Mouse (Mus musculus): ENCODE measurements around the gene Nol11.

Gene Nol11

GRCm38 (mm10) chr11:107188565-107189552 is at the start of gene Nol11:
TSS of gene Nol11 (minus strand) at chr11:107189381.
- peak; percentile 98 for DNase-seq (ENCODE audit: low spot score)

GRCm38 (mm10) chr11:107238506-107238905 is 49.3 kb upstream of the Nol11 start:
- no peak for DNase-seq (ENCODE audit: low spot score)

- DNase-seq (ENCODE audit: low spot score) = no peak
Observed at GRCm38 (mm10) chr11:107237532-107237931, 48.4 kb upstream of the Nol11 start.

GRCm38 (mm10) chr11:107233252-107233890 is 44.2 kb upstream of the Nol11 start:
- no peak for DNase-seq (ENCODE audit: low spot score)

DNA sequence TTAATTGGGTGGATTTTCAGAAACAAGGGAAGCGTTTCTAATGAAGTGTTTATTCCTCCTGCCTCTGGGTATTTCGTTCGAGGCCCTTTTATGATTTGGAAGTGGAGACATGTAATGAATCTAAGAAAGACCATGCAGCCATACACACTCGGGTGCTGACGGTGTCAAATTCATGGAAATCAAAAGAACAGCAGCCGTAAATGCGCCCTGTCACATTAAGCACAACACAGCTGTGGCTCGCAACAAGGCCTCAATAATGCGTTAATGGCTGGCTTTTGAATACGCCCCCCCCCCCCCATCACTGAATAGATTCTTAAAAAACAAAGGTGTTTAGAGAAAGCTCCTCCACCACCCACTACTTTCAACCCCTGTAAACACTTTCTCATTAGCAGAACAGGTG is 40.9 kb upstream of the Nol11 start:
- DNase-seq (ENCODE audit: low spot score) = no peak

- DNase-seq (ENCODE audit: low spot score) = no peak
Observed at GRCm38 (mm10) chr11:107226431-107226830, 37.2 kb upstream of the Nol11 start.

- DNase-seq (ENCODE audit: low spot score) = no peak
Observed at GRCm38 (mm10) chr11:107226013-107226412, 36.8 kb upstream of the Nol11 start.

DNA sequence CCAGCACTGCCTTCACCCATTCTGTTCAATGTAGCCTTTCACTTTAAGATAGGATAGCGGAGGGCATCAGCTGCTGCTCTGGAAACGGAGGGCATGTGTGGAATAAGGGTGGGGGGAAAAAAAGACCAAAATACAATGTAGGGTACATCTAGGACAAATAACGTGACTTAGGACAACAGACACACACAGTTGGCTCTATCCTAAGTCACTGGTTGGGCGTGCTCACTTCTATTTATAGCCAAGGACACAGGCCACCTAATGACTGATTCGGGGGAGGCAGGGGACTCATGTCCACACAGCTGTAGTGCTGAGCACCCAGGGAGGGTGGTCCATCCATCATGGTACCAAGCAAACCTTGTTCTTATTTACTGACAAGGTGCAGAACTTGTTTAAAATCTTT is 36.1 kb upstream of the Nol11 start:
- DNase-seq (ENCODE audit: low spot score) = no peak

DNA sequence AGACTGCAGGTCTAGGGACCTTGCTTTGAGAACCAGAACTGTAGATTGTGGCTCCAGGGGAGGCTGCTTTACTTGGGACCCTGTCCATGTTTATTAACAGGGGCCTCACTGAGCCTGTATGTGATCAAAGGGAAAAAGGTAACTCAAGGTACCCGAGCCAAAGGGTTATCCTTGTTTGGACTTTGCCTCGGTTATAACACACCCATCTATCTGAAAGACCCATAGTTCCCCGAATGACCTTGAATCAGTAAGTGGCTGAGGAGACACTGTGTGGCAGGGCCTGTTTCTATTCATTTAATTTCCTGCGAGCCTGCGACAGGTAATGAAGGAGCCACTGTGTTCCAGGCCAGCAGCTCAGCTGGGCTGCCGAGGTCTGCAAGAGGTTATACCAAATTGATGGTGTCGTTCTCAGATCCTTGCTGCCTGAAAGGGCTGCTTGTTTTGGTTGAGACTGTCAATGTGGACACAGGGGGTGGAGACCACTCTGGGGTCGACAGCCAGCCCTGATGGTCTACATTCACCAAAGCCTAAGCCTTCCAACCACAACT is 34.6 kb upstream of the Nol11 start:
- DNase-seq (ENCODE audit: low spot score) = no peak

GRCm38 (mm10) chr11:107223169-107223561 is 34.0 kb upstream of the Nol11 start:
- DNase-seq (ENCODE audit: low spot score) = no peak

DNA sequence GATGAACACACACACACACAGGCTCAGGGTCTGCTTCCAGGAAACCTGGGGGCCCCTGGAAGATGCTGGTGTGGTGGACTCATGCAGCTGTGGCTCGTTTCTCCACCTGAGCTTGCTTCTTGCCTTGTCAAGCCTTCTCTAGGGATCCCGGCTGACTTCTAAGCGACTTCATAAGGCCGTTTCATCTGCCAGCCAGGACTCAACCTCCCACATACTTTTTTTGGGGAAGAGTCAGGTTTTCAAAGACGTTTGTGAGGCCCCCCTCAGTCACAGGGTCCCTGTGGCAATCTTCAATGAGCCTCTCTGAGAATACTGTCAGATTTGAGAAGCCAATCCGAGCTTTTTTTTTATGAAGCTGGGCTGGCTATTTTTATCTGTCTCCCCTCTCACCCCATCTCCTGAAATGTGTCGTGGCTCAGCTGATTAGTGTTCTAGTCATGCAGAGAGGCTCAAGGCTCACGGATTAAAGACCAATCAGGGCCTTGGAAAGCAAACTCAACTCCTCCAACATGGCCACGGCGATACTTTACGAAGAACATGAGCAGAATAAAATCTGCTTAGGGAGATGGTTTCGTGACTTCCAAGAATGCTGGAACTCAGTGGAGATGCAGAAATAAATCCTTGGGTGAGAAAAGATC is 33.5 kb upstream of the Nol11 start:
- no peak for DNase-seq (ENCODE audit: low spot score)

DNA sequence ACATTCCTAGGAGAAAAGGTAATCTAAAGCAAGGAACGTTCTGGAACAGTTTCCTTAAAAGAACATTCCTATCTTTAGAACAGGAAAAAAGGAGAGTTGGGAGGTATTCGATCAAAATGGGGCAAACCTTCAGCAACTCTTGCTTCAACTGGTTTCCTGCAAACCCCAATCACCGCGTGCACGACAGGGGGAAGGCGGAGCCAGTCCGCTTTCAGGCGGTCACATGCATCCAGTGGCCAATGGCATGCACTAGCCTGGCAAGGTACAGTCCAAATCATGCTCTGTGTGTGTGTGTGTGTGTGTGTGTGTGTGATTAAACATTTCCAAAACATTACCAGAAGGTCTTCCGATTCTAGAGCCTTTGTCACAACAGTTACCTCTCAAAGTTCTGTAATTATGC is 25.9 kb upstream of the Nol11 start:
- no peak for DNase-seq (ENCODE audit: low spot score)

DNA sequence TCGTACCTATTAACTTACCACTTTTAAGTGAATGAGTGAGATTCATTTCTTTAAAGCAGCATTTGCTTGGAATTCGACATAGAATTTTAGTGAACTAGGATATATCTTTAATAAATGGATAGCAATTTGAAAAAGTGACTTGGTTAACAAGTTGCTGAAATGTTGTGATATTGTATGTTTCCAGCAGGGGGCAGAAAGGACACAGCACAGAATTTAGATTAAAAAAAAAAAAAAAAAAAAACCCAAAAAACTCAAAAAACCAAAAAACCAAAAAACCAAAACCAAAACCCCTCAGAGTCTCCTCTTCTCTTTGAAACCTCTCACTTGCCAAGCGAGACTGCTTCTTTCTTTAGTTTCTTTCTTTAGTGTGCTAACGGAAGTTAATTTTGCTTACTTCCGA is 24.6 kb upstream of the Nol11 start:
- DNase-seq (ENCODE audit: low spot score) = peak; percentile 76

DNA sequence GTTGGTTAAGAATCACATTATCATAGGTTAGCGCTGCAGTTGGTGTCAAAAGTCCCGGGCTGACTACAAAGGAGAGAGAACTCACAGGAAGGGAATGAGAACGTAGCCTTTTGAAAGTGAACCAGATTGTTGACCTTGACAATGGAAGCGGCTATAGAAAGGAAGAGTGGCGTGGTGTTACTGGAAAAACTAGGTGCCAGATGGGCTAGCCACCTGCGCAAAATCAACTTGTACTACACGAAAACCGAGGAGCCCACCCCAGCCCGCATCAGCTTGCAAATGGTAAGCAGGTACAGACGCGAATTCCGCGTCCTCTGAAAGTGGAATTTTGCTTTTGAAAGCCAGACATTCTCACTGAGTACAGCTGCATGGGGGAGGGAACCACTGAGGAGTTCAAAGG is 20.6 kb upstream of the Nol11 start:
- DNase-seq (ENCODE audit: low spot score) = no peak

- DNase-seq (ENCODE audit: low spot score) = no peak
Observed at GRCm38 (mm10) chr11:107201773-107202172, 12.6 kb upstream of the Nol11 start.

- no peak for DNase-seq (ENCODE audit: low spot score)
Observed at GRCm38 (mm10) chr11:107199281-107199680, 10.1 kb upstream of the Nol11 start.

GRCm38 (mm10) chr11:107195334-107195733 is 6.2 kb upstream of the Nol11 start:
- no peak for DNase-seq (ENCODE audit: low spot score)

DNA sequence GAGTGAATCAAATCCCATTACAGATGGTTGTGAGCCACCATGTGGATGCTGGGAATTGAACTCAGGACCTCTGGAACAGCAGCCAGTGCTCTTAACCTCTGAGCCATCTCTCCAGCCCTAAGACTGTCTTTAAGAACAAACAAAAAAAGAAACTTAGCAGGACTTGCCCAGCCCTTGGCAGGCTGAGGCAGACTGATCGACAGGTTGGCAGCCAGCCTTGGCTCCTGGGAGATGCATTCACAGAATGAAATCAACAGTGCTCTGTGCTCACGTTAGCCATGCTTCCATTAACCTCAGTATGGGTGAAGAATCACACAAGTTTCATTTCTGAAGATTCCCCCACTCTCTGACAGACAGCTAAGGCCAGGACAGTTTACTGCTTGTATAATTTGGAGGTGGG is 1.2 kb upstream of the Nol11 start:
- DNase-seq (ENCODE audit: low spot score) = peak; percentile 24

- no peak for DNase-seq (ENCODE audit: low spot score)
Observed at GRCm38 (mm10) chr11:107183777-107184176, 5.4 kb downstream of the Nol11 start.

GRCm38 (mm10) chr11:107161215-107161614 is 28.0 kb downstream of the Nol11 start:
- DNase-seq (ENCODE audit: low spot score) = no peak

DNA sequence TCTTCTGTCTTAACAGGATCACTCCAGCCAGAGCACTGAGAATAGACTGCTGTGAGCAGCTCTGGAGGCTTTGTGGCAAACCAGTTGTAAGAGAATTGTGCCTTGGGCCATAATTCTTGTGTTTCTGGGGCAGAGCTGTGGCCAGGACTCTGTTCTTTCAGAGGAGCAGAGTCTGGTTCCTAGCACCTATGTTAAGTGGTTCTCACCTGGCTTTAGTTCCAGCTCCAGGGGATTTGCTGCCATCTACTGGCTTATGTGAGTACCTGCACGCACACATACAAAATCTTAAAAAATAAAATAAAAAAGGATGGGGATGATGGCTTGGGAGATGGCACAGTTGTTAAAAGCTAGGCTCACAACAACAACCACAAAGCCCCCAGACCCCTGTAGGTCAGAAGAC is 30.1 kb downstream of the Nol11 start:
- DNase-seq (ENCODE audit: low spot score) = no peak

DNA sequence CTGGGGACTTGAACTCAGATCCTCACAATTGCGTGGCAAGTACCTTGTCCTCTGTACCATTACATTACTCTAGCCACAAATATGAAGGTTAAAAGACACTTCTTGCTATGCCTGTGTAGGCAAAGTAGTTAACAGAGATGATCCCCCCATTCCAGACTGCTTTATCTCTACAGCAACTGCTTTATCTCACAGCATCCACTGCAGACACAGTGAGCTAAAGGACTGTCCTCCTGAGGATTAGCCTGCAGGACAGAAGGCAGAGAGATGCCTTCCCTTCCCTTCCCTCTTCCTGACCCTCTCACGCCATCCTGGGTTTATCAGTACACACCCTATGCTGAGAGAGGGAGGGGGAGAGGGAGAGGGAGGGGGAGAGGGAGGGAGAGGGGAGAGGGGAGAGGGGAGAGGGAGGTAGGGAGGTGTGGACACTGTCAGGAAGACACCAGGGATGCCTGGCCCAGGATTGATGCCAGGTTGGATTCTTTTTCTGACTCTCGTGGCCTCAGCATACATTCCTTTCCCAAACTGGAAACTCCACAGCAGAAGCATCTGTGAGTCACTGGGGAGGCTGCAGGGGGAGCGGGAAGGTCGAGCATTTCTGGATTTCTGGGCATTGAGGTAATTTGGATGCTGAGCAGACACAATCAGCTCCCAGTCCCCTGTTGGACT is 32.1 kb downstream of the Nol11 start:
- DNase-seq (ENCODE audit: low spot score) = peak; percentile 34

Data from MN1 (cell line).